Mouse (Mus musculus) forebrain, embryonic 15.5 days (tissue): ENCODE results near the gene Twist2. TPM values are rescaled to one million over a fixed set of nuclear protein-coding genes. Genes with fewer than 3 reads are reported as not detected.

Experiments used
- ATAC-seq: fragments of 200-750 bp; cut with Nextera tagmentation; replicated peaks from 2 replicates; pipeline ENCODE4 v1.8.0; 2017; ENCODE audit warnings: mild to moderate bottlenecking, moderate TSS enrichment, moderate library complexity
- H3K27ac ChIP-seq: fragments of 300-500 bp; sonication (generic); replicated peaks from 2 replicates; pipeline ENCODE4 v1.5.1; 2015; ENCODE audit warnings: mild to moderate bottlenecking, inconsistent platforms
- H3K27me3 ChIP-seq: fragments of 300-500 bp; sonication (generic); 2 replicates; pipeline ENCODE4 v1.6.1; 2015; ENCODE audit warnings: inconsistent platforms
- H3K36me3 ChIP-seq: fragments of 300-500 bp; sonication (generic); 2 replicates; pipeline ENCODE4 v1.6.1; 2015; ENCODE audit warnings: mild to moderate bottlenecking, inconsistent platforms
- H3K4me1 ChIP-seq: fragments of 300-500 bp; sonication (generic); 2 replicates; pipeline ENCODE4 v1.6.1; 2015; ENCODE audit warnings: inconsistent platforms
- H3K4me2 ChIP-seq: fragments of 300-500 bp; sonication (generic); replicated peaks from 2 replicates; pipeline ENCODE4 v1.6.1; 2015; ENCODE audit warnings: mild to moderate bottlenecking, inconsistent platforms
- H3K4me3 ChIP-seq: fragments of 300-500 bp; sonication (generic); 2 replicates; pipeline ENCODE4 v1.5.1; 2015; ENCODE audit warnings: mild to moderate bottlenecking, inconsistent platforms
- H3K9ac ChIP-seq: fragments of 300-500 bp; sonication (generic); replicated peaks from 2 replicates; pipeline ENCODE4 v1.6.1; 2015; ENCODE audit warnings: mild to moderate bottlenecking, inconsistent platforms
- H3K9me3 ChIP-seq: fragments of 300-500 bp; sonication (generic); 2 replicates; pipeline ENCODE4 v1.6.1; 2016; ENCODE audit warnings: inconsistent platforms
- WGBS: fragments of 180-500 bp; shearing (Covaris S2); methylation state at CpG from one replicate; pipeline ENCODE4 v1.1.7; 2015; ENCODE audit warnings: mixed read lengths; 5-methylcytosine and 5-hydroxymethylcytosine counted together
- polyA plus RNA-seq: library from polyadenylated mRNA; unstranded; fragments of >200 nt; fragmentation: Nextera tagmentation; extraction: Ambion mirVana; gene quantifications from 2 replicates; pipeline ENCODE4 v1.2.1, GENCODE M21; 2015

Gene Twist2
- polyA plus RNA-seq, 1 experiment from 2014 or later, result 0.29 TPM

GRCm38 (mm10) chr1:91883115-91883514 lies 81.9 kb downstream of the Twist2 start:
- WGBS, result 64% methylated on average over 5 of the region's 5 CpGs
- no peak overlapping the region for H3K4me3 ChIP-seq
- H3K9ac ChIP-seq, result no peak overlapping the region
- no peak overlapping the region for H3K27ac ChIP-seq
- ATAC-seq, result no peak
- H3K27me3 ChIP-seq, result no peaks in the 10 kb centered on the region; the same call in 1 of the 2 replicates
- H3K4me1 ChIP-seq, result no peaks in the 10 kb centered on the region
- H3K4me2 ChIP-seq, result no peak overlapping the region
- H3K9me3 ChIP-seq, result no peaks in the 10 kb centered on the region
- H3K36me3 ChIP-seq, result no peaks in the 10 kb centered on the region

GRCm38 (mm10) chr1:91893598-91893997 lies 92.3 kb downstream of the Twist2 start:
- ATAC-seq, result no peak
- 90% methylated on average over 11 of the region's 11 CpGs for WGBS
- no peaks in the 10 kb centered on the region for H3K36me3 ChIP-seq

GRCm38 (mm10) chr1:91894286-91894685 lies 93.0 kb downstream of the Twist2 start:
- 89% methylated on average over 5 of the region's 5 CpGs for WGBS
- Histone ChIP-seq H3K27me3 (no peaks in the 10 kb centered on the region), H3K9ac (no peak overlapping the region), H3K4me2 (no peak overlapping the region), H3K27ac (no peak overlapping the region), H3K4me1 (no peaks in the 10 kb centered on the region), H3K4me3 (no peak overlapping the region), H3K9me3 (no peaks in the 10 kb centered on the region), H3K36me3 (no peaks in the 10 kb centered on the region)
- ATAC-seq, result no peak

More at GRCm38 (mm10) chr1:91893598-91893997, 92.3 kb downstream of the Twist2 start:
- Histone ChIP-seq H3K4me3 (no peak overlapping the region), H3K9me3 (no peaks in the 10 kb centered on the region), H3K4me1 (no peaks in the 10 kb centered on the region), H3K27ac (no peak overlapping the region), H3K4me2 (no peak overlapping the region), H3K9ac (no peak overlapping the region), H3K27me3 (no peaks in the 10 kb centered on the region)

GRCm38 (mm10) chr1:91897078-91897477 lies 95.8 kb downstream of the Twist2 start:
- 90% methylated on average over 2 of the region's 2 CpGs for WGBS

More at GRCm38 (mm10) chr1:91897078-91897477, 95.8 kb downstream of the Twist2 start:
- H3K27ac ChIP-seq, result no peak overlapping the region
- H3K4me2 ChIP-seq, result no peak overlapping the region
- no peaks in the 10 kb centered on the region for H3K9me3 ChIP-seq
- no peaks in the 10 kb centered on the region for H3K27me3 ChIP-seq
- no peak for ATAC-seq
- H3K9ac ChIP-seq, result no peak overlapping the region
- no peaks in the 10 kb centered on the region for H3K36me3 ChIP-seq
- H3K4me3 ChIP-seq, result no peak overlapping the region
- H3K4me1 ChIP-seq, result no peaks in the 10 kb centered on the region
